Comparison of ENCODE assay signal across 8 mouse cellular contexts in genomic region chr11:49087830-49088616, GRCm38 (mm10). TPM values are rescaled to one million over a fixed set of nuclear protein-coding genes. Genes with fewer than 3 reads are reported as not detected.
DNase-seq lines count a peak whose midpoint lies in the region; ATAC-seq and TF ChIP-seq lines count a peak whose summit lies in the region.

No protein-coding gene starts in this region.

- H3K27ac ChIP-seq in kidney, embryonic 14.5 days (ENCODE audit: low read depth, low read length), result no peak overlapping the region
- 0 out of 2 replicates have a peak overlapping the region, but pooled peaks have one; percentile 6 for H3K27ac ChIP-seq in intestine, embryonic 15.5 days
- H3K27ac ChIP-seq in stomach, postnatal 0 days (replicated peaks), result 0 out of 2 replicates have a peak overlapping the region, but pooled peaks have one; percentile 30

- 46% methylated on average over 22 of the region's 22 CpGs for WGBS in kidney, embryonic 14.5 days
- 39% methylated on average over 22 of the region's 22 CpGs for WGBS in intestine, embryonic 15.5 days
- WGBS in stomach, postnatal 0 days, result 37% methylated on average over 22 of the region's 22 CpGs

- H3K4me3 ChIP-seq in kidney, embryonic 14.5 days (ENCODE audit: low read length), result 0 out of 2 replicates have a peak overlapping the region, but pooled peaks have one; percentile 3
- peak overlapping the region; percentile 6; the same call in 1 of the 2 replicates for H3K4me3 ChIP-seq in intestine, embryonic 15.5 days (replicated peaks)
- peak overlapping the region; percentile 18 for H3K4me3 ChIP-seq in stomach, postnatal 0 days (ENCODE audit: low read depth, low read length)

- TF ChIP-seq EP300 in stomach, postnatal 0 days (optimal IDR thresholded peaks at IDR 0.05), result no peak

- no peaks in the 10 kb centered on the region for H3K36me3 ChIP-seq in kidney, embryonic 14.5 days (ENCODE audit: control insufficient read depth, insufficient read depth, low read length)
- H3K36me3 ChIP-seq in intestine, embryonic 15.5 days, result no peaks in the 10 kb centered on the region
- no peaks in the 10 kb centered on the region for H3K36me3 ChIP-seq in stomach, postnatal 0 days (ENCODE audit: control insufficient read depth, insufficient read depth, low read length)

- intact Hi-C loops in left cerebral cortex, postnatal 36 days (cut with DNase I), result no loop called here

- no peaks in the 10 kb centered on the region for H3K9me3 ChIP-seq in kidney, embryonic 14.5 days (ENCODE audit: control insufficient read depth, low read length)
- no peaks in the 10 kb centered on the region for H3K9me3 ChIP-seq in intestine, embryonic 15.5 days
- H3K9me3 ChIP-seq in stomach, postnatal 0 days (ENCODE audit: control insufficient read depth, low read length), result no peaks in the 10 kb centered on the region

- no peak for TF ChIP-seq CTCF in stomach, postnatal 0 days (IDR thresholded peaks at IDR 0.05; ENCODE audit: low read depth)

- no peak for DNase-seq in kidney, postnatal 14 days
- peak; percentile 17 for DNase-seq in embryo, embryonic 10.5 days (ENCODE audit: low spot score)
- DNase-seq in lung, postnatal 4 days, result peak; percentile 35 to 45
- peak; percentile 65 for DNase-seq in stomach, postnatal 0 days (ENCODE audit: low spot score)
- no peak for DNase-seq in left cerebral cortex, postnatal 36 days (ENCODE audit: low spot score in 2 of 2)
- DNase-seq in right cerebral cortex, adult 18-20 months, result no peak

- peak; percentile 86 for ATAC-seq in kidney, embryonic 14.5 days (ENCODE audit: low FRiP score, low TSS enrichment)
- ATAC-seq in intestine, embryonic 15.5 days, result peak; percentile 72
- ATAC-seq in stomach, postnatal 0 days (ENCODE audit: low FRiP score, low TSS enrichment), result peak; percentile 62; the same call in 1 of the 2 replicates

- H3K4me1 ChIP-seq in kidney, embryonic 14.5 days (ENCODE audit: control insufficient read depth, insufficient read depth, low read length), result 0 out of 2 replicates have a peak, but pooled peaks cover 3% of the 10 kb centered on the region
- peaks cover 9% of the 10 kb centered on the region for H3K4me1 ChIP-seq in intestine, embryonic 15.5 days (replicated peaks)
- peaks cover 4% of the 10 kb centered on the region; the same call in 1 of the 2 replicates for H3K4me1 ChIP-seq in stomach, postnatal 0 days (replicated peaks; ENCODE audit: control insufficient read depth, insufficient read depth)

- peak overlapping the region; percentile 9; the same call in 1 of the 2 replicates for H3K4me2 ChIP-seq in kidney, embryonic 14.5 days (replicated peaks; ENCODE audit: low read depth, low read length)
- peak overlapping the region; percentile 47 for H3K4me2 ChIP-seq in intestine, embryonic 15.5 days (replicated peaks)
- peak overlapping the region; percentile 46 for H3K4me2 ChIP-seq in stomach, postnatal 0 days (replicated peaks; ENCODE audit: low read depth)

- no peaks in the 10 kb centered on the region for H3K27me3 ChIP-seq in kidney, embryonic 14.5 days (ENCODE audit: control insufficient read depth, insufficient read depth, low read length)
- H3K27me3 ChIP-seq in intestine, embryonic 15.5 days (replicated peaks), result no peaks in the 10 kb centered on the region
- no peaks in the 10 kb centered on the region for H3K27me3 ChIP-seq in stomach, postnatal 0 days (ENCODE audit: control insufficient read depth, insufficient read depth, low read length)

- H3K9ac ChIP-seq in kidney, embryonic 14.5 days (ENCODE audit: low read depth, low read length), result no peak overlapping the region
- peak overlapping the region; percentile 15; the same call in 1 of the 2 replicates for H3K9ac ChIP-seq in intestine, embryonic 15.5 days
- peak overlapping the region; percentile 31; the same call in 1 of the 2 replicates for H3K9ac ChIP-seq in stomach, postnatal 0 days (ENCODE audit: low read length)

RNA-seq across cellular contexts. Expression of gene Ifi47, which starts 11.6 kb away (rescaled TPM):
- 1.7 and 2.0 TPM in 2 replicates for polyA plus RNA-seq in kidney, embryonic 14.5 days (2014; fragmentation: Nextera tagmentation; extraction: Ambion mirVana)
- 3.1 and 3.2 TPM in 2 replicates for polyA plus RNA-seq in intestine, embryonic 15.5 days (2015; fragmentation: Nextera tagmentation; extraction: Ambion mirVana)
- polyA plus RNA-seq in stomach, postnatal 0 days (2015; fragmentation: Nextera tagmentation; extraction: Ambion mirVana), result 10.1 and 12.7 TPM in 2 replicates
- under 1 TPM in 1 of 2 experiments, not detected in 1; 0.74 TPM for total RNA-seq in left cerebral cortex, postnatal 36 days (2021)

RNA-seq across cellular contexts. Expression of gene Tgtp2, which starts 24.0 kb away (rescaled TPM):
- 0.20 TPM in 1 of 2 replicates, not detected in the other for polyA plus RNA-seq in kidney, embryonic 14.5 days (2014; fragmentation: Nextera tagmentation; extraction: Ambion mirVana)
- polyA plus RNA-seq in intestine, embryonic 15.5 days (2015; fragmentation: Nextera tagmentation; extraction: Ambion mirVana), result 0.56 and 0.88 TPM in 2 replicates
- 0.69 and 1.2 TPM in 2 replicates for polyA plus RNA-seq in stomach, postnatal 0 days (2015; fragmentation: Nextera tagmentation; extraction: Ambion mirVana)
- total RNA-seq in left cerebral cortex, postnatal 36 days (2021), result under 1 TPM in 1 of 2 experiments, not detected in 1; 0.18 TPM

RNA-seq across cellular contexts. Expression of gene Olfr1396, which starts 26.7 kb away (rescaled TPM):
- not detected in 2 replicates for polyA plus RNA-seq in kidney, embryonic 14.5 days (2014; fragmentation: Nextera tagmentation; extraction: Ambion mirVana)
- not detected in 2 replicates for polyA plus RNA-seq in intestine, embryonic 15.5 days (2015; fragmentation: Nextera tagmentation; extraction: Ambion mirVana)
- polyA plus RNA-seq in stomach, postnatal 0 days (2015; fragmentation: Nextera tagmentation; extraction: Ambion mirVana), result 0.11 TPM in 1 of 2 replicates, not detected in the other
- total RNA-seq in left cerebral cortex, postnatal 36 days (2021), result not detected

RNA-seq across cellular contexts. Expression of gene 9930111J21Rik2, which starts 37.0 kb away (rescaled TPM):
- 0.29 and 0.39 TPM in 2 replicates for polyA plus RNA-seq in kidney, embryonic 14.5 days (2014; fragmentation: Nextera tagmentation; extraction: Ambion mirVana)
- 0.76 and 1.1 TPM in 2 replicates for polyA plus RNA-seq in intestine, embryonic 15.5 days (2015; fragmentation: Nextera tagmentation; extraction: Ambion mirVana)
- polyA plus RNA-seq in stomach, postnatal 0 days (2015; fragmentation: Nextera tagmentation; extraction: Ambion mirVana), result 0.40 and 0.46 TPM in 2 replicates
- 1 to 10 TPM; 1.1 to 1.2 TPM for total RNA-seq in left cerebral cortex, postnatal 36 days (2021)

RNA-seq across cellular contexts. Expression of gene Olfr1395, which starts 54.1 kb away (rescaled TPM):
- not detected in 2 replicates for polyA plus RNA-seq in kidney, embryonic 14.5 days (2014; fragmentation: Nextera tagmentation; extraction: Ambion mirVana)
- not detected in 2 replicates for polyA plus RNA-seq in intestine, embryonic 15.5 days (2015; fragmentation: Nextera tagmentation; extraction: Ambion mirVana)
- polyA plus RNA-seq in stomach, postnatal 0 days (2015; fragmentation: Nextera tagmentation; extraction: Ambion mirVana), result not detected in 2 replicates
- not detected for total RNA-seq in left cerebral cortex, postnatal 36 days (2021)

Comparison
In these comparisons a context has a peak if more than half of its experiments do, and no peak if none do; other contexts are left out.
1. DNase-seq: peak in embryo, embryonic 10.5 days (single experiment), lung, postnatal 4 days (2 of 2) and stomach, postnatal 0 days (single experiment); none in kidney, postnatal 14 days (single experiment), left cerebral cortex, postnatal 36 days (0 of 2) and right cerebral cortex, adult 18-20 months (single experiment).
2. Peak in every context shown above with its lines, with median percentiles within 50 percentile points of each other: ATAC-seq, H3K4me2 ChIP-seq and H3K4me3 ChIP-seq.